Mouse (Mus musculus) Patski (cell line): ENCODE measurements around the gene Ric8a. TPM values are rescaled to one million over a fixed set of nuclear protein-coding genes. Genes with fewer than 3 reads are reported as not detected.

Source experiments
- ATAC-seq: fragments of 100-300 bp; one replicate; pipeline ENCODE4 v1.8.0; 2021
- CTCF ChIA-PET: fragments of 350-600 bp; sonication (Branson Sonifier 250); formaldehyde crosslinking; loops from one replicate; lab custom pipeline; 2022; ENCODE audit warnings: inconsistent platforms; lab: Charles Lee
- POLR2A ChIA-PET: fragments of 350-600 bp; sonication (Branson Sonifier 250); formaldehyde crosslinking; loops from one replicate; lab custom pipeline; 2022; ENCODE audit warnings: antibody characterized with exemption, inconsistent platforms; lab: Charles Lee
- DNase-seq: peaks from one replicate; pipeline ENCODE4 v3.0.0-alpha.2; 2011; ENCODE audit warnings: low read depth, low spot score
- H3K27me3 ChIP-seq: fragments of 371-371 bp; one replicate; pipeline ENCODE4 v1.5.1; 2021
- CTCF ChIP-seq: fragments of 100-300 bp; IDR thresholded peaks from one replicate; pipeline ENCODE4 v1.5.1; 2021
- in situ Hi-C: fragments of 300-500 bp; cut with MboI; formaldehyde crosslinking; loops from 3 replicates; pipeline ENCODE4 v1.11.1; 2018; ENCODE audit warnings: low pct_unique_long_range_greater_than_20kb, mixed read lengths
- polyA plus RNA-seq: library from polyadenylated mRNA; unstranded; gene quantifications from one replicate; pipeline ENCODE4 v1.2.3, GENCODE M21; 2021

Gene Ric8a
- polyA plus RNA-seq, 1 experiment from 2014 or later: 67.0 TPM

DNA sequence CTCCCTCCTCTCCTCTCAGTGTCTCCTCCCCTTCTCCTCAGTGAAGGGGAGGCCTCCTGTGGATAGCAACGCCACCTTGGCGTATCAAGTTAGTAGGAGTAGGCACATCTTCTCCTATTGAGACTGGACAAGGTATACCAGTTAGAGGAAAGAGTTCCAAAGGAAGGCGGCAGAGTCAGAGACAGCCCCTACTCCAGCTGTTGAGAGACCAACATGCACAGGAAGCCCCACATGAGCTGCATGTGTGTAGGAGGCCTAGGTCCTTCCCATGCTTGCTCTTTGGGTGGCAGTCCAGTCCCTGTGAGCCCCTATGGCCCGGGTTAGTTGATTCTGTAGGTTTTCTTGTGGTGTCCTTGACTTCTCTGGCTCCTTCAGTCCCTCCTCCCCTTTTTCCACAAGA, 23.4 kb upstream of the Ric8a start:
- ChIA-PET CTCF (no interaction called here), POLR2A (no interaction called here)
- DNase-seq (no peak), ATAC-seq (no peak)
- no peaks in the 10 kb centered on the region for H3K27me3 ChIP-seq
- in situ Hi-C loops: no loop called here
- TF ChIP-seq CTCF: no peak

DNA sequence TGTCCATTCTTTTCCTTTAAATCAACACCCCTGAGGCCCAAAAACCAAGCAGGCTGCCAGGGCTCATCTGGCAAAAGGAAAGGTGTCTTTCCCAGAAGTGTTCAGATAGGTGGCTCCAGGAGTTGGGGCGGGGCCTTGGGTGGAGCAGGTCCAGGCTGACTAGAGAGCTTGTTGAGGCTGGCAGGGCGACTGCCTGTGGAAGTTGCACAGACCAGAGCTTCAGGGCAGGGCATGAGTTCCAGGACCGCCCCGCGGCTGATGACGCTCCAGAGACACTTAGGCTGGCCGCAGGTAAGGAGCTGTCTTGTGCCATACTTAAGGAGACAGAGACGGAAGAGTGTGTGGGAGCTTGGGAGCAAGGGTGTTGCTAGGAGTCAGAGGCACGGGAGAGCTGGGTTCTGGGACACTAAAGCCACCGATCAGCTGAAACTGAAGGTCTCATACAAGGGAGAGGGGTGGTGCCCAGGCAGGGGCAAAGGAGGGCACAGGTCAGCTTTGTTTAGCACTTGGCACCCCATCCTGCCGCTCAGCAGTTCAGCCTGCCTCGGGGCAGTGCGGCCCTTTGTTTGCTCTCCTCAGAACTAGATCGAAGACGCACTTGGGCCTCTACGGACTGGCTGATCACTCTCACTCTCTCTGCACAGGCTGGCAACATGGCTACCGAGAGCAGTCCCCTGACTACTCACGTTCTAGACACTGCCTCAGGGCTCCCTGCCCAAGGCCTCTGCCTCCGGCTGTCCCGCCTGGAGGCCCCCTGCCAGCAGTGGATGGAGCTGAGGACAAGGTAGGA, 21.6 kb upstream of the Ric8a start, which contains the start of gene Urah:
Gene Urah, plus strand, starts transcription at position 51 of the 790 bp plus-strand sequence.
- POLR2A ChIA-PET: no interaction called here
- ATAC-seq (no peak), DNase-seq (no peak)
- in situ Hi-C loops: no loop called here
- TF ChIP-seq CTCF: no peak
- CTCF ChIA-PET: interaction anchor here (1.6 kb wide), 1 partner anchor 10 kb away, joined by 3 read pairs; no protein-coding TSS in a partner anchor
- H3K27me3 ChIP-seq: no peaks in the 10 kb centered on the region

DNA sequence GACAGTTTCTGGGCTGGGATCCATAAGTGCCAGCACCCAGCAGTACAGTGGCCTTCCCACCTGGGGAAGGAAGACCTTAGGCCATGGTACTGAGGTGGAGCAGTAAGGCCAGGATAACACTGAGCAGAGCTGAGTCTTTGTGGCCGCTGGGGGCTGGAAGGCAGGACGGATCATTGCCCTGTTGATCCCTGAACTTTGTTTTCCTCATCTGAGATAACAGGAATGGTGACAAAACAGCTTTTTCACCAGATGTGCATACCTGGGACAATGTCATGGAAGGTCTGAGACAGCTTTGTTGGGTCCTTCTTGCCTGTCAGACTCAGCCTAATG, 21.0 kb upstream of the Ric8a start:
- ChIA-PET POLR2A (no interaction called here), CTCF (interaction anchor here (1.6 kb wide), 1 partner anchor 10 kb away, joined by 3 read pairs; no protein-coding TSS in a partner anchor)
- ATAC-seq: no peak
- no peak for DNase-seq
- in situ Hi-C loops: no loop called here
- TF ChIP-seq CTCF: no peak
- H3K27me3 ChIP-seq: no peaks in the 10 kb centered on the region

DNA sequence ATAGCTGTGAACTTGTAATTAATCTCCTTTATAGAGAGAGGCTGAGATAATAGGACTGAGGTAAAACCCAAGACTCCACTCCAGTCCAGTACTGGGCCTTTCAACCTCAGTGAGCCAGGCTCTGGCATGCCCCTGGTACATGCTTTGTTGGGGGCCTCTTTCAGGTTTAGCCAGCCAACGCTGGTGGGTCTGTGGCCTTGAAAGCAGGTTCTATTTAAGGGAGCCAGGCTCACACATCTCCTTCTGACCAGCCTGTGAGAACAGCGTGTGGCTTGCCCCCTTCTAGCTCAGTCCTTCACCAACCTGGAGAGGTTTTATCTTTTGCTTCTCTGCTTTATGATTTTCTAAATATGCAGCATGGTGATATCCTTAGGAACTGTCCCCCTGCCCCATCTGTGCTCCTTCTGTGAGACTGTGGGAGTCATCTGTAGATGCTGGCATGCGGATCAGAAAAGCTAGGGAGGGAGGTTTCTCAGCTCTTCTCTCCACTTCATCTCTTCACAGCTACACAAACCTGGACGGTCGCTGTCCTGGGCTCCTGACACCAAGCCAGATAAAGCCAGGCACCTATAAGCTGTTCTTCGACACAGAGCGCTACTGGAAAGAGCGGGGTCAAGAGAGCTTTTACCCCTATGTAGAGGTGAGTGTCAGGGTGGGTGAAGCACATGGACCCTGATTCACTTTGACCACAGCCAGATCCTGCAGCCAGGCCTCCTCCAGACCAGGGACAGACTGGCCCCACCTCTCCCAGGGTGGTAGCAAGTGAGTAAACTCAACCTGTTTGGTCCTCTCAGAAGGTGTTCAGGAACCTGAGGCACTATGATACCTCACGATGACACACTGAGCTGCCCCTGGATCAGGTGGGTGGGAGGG, 20.3 kb upstream of the Ric8a start:
- no peaks in the 10 kb centered on the region for H3K27me3 ChIP-seq
- DNase-seq (no peak), ATAC-seq (no peak)
- ChIA-PET POLR2A (no interaction called here), CTCF (interaction anchor here (0.9 to 1.6 kb wide), 2 partner anchors 11 to 70 kb away, joined by 3 read pairs; no protein-coding TSS in a partner anchor)
- in situ Hi-C loops: no loop called here
- no peak for TF ChIP-seq CTCF

DNA sequence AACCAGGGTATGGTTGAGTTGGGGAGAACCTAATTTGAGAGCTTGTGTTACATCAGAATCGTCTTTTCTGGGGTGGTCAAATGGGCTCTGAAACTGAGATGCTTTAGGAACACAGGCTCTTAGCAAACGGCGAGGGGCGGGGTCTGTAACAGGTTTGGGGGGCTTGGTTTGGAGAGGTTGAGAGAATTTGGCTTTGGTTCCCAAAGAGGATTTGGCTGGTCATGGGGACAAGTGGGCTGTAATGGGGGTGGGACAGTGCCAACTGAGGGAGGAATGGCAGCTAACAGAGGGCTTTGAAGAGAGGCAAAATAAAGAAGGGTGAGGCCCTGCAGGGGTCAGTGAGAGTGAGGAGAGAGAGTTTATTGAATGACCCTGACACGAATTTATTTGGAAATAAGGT, 17.2 kb upstream of the Ric8a start:
- ATAC-seq: no peak
- ChIA-PET CTCF (no interaction called here), POLR2A (no interaction called here)
- H3K27me3 ChIP-seq: no peaks in the 10 kb centered on the region
- no peak for TF ChIP-seq CTCF
- in situ Hi-C loops: no loop called here
- DNase-seq: no peak

DNA sequence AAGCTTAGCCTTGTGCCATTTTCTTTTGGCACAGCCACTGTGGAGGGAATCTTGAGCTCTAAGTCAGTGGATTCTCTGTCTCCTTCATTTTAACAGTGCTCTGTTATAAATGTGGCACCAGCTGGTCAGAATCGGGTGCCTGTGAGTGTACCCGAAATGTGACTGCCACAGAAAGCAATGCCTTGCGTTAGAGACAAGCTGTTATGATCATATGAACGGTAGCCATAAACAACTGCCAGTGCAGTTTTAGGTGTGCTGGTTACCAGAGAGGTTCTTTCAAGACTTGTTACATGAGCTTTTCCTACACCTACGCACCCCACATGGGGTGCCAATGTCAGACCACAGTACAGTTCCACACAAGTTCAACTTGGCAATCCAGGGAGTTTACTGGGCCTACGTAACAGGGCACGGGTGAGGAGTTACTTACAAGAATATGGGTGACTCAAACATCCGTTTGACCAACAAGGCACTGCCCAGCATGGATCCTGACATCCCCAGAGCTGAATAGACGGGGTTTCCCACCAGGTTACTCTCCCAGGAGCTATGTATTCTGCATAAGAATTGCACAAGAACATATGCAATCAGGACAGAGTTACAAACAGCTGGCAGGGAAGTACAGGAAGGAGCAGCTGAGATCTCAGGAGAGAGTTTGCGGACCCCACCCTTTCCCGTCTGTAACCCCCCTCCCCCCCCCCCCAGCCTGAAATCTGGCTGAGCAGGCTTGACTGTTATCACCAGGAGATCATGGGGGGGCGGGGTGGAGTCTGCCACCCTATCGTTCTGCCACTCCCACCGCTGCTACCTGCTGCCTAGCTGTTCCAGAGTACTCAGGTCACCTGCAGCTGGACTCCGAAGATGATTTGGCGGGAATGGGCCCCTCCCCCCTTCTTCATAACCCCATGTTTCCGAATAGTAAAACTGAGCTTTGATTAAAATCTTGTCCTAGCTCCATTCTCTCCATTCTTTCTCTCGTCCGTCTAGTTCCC, 15.7 kb upstream of the Ric8a start:
- POLR2A ChIA-PET: interaction anchor here (0.6 kb wide), 1 partner anchor 82 kb away, joined by 3 read pairs; no protein-coding TSS in a partner anchor
- peak; percentile 16 for ATAC-seq
- TF ChIP-seq CTCF: no peak
- in situ Hi-C loops: loop anchor here (5.0 to 10.0 kb wide), 3 partner anchors 61 to 334 kb away; partner anchors contain the start of genes Cox8b and Rnh1
- CTCF ChIA-PET: interaction anchor here (1.0 to 1.5 kb wide), 2 partner anchors 11 to 62 kb away, joined by 4 read pairs; no protein-coding TSS in a partner anchor
- H3K27me3 ChIP-seq: no peaks in the 10 kb centered on the region
- DNase-seq: no peak

DNA sequence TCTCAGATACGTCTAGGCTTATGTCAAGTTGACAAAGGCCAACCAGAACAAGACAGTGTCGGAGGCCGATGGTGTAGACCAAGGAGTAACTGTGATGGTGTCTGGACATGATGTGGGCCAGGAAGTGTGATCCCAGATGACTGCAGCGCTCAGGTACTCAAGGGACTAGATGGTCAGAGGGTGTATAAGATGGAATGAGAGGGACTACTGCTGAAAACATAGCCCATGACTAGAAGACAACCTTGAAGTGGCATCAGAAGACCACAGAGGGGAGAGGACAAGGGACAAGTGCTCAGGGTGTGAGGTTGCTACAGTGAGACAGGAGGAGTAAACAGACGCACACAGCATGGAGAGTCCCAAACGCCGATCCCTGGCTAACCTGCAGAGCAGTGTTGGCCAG, 13.0 kb upstream of the Ric8a start:
- ChIA-PET CTCF (interaction anchor here (1.3 to 2.0 kb wide), 4 partner anchors 10 to 69 kb away, joined by 4 to 9 read pairs (median 6); no protein-coding TSS in a partner anchor), POLR2A (no interaction called here)
- DNase-seq (no peak), ATAC-seq (no peak)
- TF ChIP-seq CTCF: no peak
- in situ Hi-C loops: loop anchor here (5.0 to 10.0 kb wide), 3 partner anchors 58 to 331 kb away; partner anchors contain the start of genes Cox8b and Rnh1
- no peaks in the 10 kb centered on the region for H3K27me3 ChIP-seq

DNA sequence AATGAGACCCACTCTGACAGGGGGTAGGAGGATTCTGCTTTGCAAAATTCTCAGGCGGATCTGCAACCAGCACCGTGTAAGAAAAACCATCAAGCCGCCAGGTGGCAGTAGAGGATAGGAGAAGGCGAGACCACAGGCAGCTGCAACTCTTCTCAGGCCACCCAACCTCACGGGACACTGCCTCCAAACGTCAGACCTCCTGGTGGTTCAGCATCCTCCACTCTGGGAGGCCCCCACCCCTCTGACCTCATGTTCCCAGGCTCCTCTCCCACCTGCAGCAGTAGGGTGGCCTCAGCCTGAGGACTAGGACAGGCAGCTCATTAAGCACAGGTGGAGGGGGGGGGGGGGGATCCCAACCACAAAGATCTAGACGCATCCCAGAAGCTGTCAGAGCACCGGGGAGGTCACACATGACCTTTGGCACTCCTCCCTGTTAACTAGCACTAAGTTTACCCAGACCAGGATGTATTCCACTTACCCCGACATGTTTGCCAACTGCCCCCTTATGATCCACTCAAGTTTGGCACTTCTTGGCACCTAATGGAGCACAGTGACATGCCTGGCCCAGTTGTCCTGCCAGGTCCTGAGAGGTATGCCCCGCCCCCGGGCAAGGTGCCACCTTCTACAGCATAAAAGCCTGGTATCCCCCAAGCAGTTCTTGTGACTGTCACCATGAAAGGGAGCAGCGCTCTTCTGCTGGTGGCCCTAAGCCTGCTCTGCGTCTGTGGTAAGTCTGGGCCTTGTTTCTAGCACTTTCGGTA, 11.7 kb upstream of the Ric8a start, which contains the start of gene Scgb1c1:
Gene Scgb1c1, plus strand, starts transcription at position 643 of the 761 bp plus-strand sequence.
- POLR2A ChIA-PET: no interaction called here
- CTCF ChIA-PET: interaction anchor here (0.8 to 2.0 kb wide), 6 partner anchors 9 to 114 kb away, joined by 3 to 9 read pairs (median 6); no protein-coding TSS in a partner anchor
- in situ Hi-C loops: loop anchor here (5.0 to 10.0 kb wide), 3 partner anchors 57 to 330 kb away; partner anchors contain the start of genes Cox8b and Rnh1
- no peaks in the 10 kb centered on the region for H3K27me3 ChIP-seq
- DNase-seq: no peak
- peak; percentile 73 for ATAC-seq
- no peak for TF ChIP-seq CTCF
